Mouse (Mus musculus): Measurements from ENCODE around the gene Nde1. TPM values are rescaled to one million over a fixed set of nuclear protein-coding genes. Genes with fewer than 3 reads are reported as not detected.

The Nde1 gene
- polyA plus RNA-seq, 1 experiment = 35.4 TPM

- H3K36me3 ChIP-seq (ENCODE audit: control insufficient read depth, insufficient read depth, low read length) = no peaks in the 10 kb centered on the region
- peak overlapping the region; percentile 93 for H3K27ac ChIP-seq (ENCODE audit: insufficient read depth, low read length)
- WGBS = 1% methylated on average over 50 of the region's 58 CpGs
- no peaks in the 10 kb centered on the region; the same call in 1 of the 2 replicates for H3K4me1 ChIP-seq (ENCODE audit: control insufficient read depth, insufficient read depth, insufficient read length)
- H3K27me3 ChIP-seq (ENCODE audit: control insufficient read depth, insufficient read depth, low read length) = no peaks in the 10 kb centered on the region
- TF ChIP-seq POLR2A (IDR thresholded peaks at IDR 0.05; ENCODE audit: low read depth, low read length) (peak; percentile 93), CTCF (IDR thresholded peaks at IDR 0.05; ENCODE audit: extremely low read depth, insufficient read depth, insufficient read length, insufficient replicate concordance) (no peak)
- H3K4me3 ChIP-seq (ENCODE audit: extremely low read depth, insufficient read depth, insufficient read length) = peak overlapping the region; percentile 96
- peak; percentile 98 to 100 for DNase-seq (ENCODE audit: low read depth in 1 of 2, low spot score in 2 of 2)
Observed at GRCm38 (mm10) chr16:14158936-14159745, 3.9 kb upstream of the Nde1 start.

- Histone ChIP-seq H3K27ac (ENCODE audit: insufficient read depth, low read length) (peak overlapping the region; percentile 93), H3K27me3 (ENCODE audit: control insufficient read depth, insufficient read depth, low read length) (no peaks in the 10 kb centered on the region), H3K4me3 (ENCODE audit: extremely low read depth, insufficient read depth, insufficient read length) (peak overlapping the region; percentile 72), H3K4me1 (ENCODE audit: control insufficient read depth, insufficient read depth, insufficient read length) (no peaks in the 10 kb centered on the region; the same call in 1 of the 2 replicates), H3K36me3 (ENCODE audit: control insufficient read depth, insufficient read depth, low read length) (no peaks in the 10 kb centered on the region)
- TF ChIP-seq POLR2A (IDR thresholded peaks at IDR 0.05; ENCODE audit: low read depth, low read length) (no peak), CTCF (IDR thresholded peaks at IDR 0.05; ENCODE audit: extremely low read depth, insufficient read depth, insufficient read length, insufficient replicate concordance) (peak; percentile 23; the same call in 1 of the 2 replicates)
- peak; percentile 68 to 73 for DNase-seq (ENCODE audit: low read depth in 1 of 2, low spot score in 2 of 2)
- under 1% methylated on average over 10 of the region's 10 CpGs for WGBS
Observed at GRCm38 (mm10) chr16:14159746-14160131, 3.3 kb upstream of the Nde1 start.

GRCm38 (mm10) chr16:14160941-14161340 lies 2.1 kb upstream of the Nde1 start:
- TF ChIP-seq POLR2A (IDR thresholded peaks at IDR 0.05; ENCODE audit: low read depth, low read length) (no peak), CTCF (IDR thresholded peaks at IDR 0.05; ENCODE audit: extremely low read depth, insufficient read depth, insufficient read length, insufficient replicate concordance) (no peak)
- DNase-seq (ENCODE audit: low read depth in 1 of 2, low spot score in 2 of 2) = no peak
- H3K27me3 ChIP-seq (ENCODE audit: control insufficient read depth, insufficient read depth, low read length) = no peaks in the 10 kb centered on the region
- no peak overlapping the region for H3K4me3 ChIP-seq (ENCODE audit: extremely low read depth, insufficient read depth, insufficient read length)
- H3K27ac ChIP-seq (ENCODE audit: insufficient read depth, low read length) = no peak overlapping the region
- H3K36me3 ChIP-seq (ENCODE audit: control insufficient read depth, insufficient read depth, low read length) = no peaks in the 10 kb centered on the region
- WGBS = 87% methylated on average over 1 of the region's 1 CpGs
- H3K4me1 ChIP-seq (ENCODE audit: control insufficient read depth, insufficient read depth, insufficient read length) = no peaks in the 10 kb centered on the region; the same call in 1 of the 2 replicates

GRCm38 (mm10) chr16:14163731-14164130 lies 656 bp downstream of the Nde1 start:
- TF ChIP-seq POLR2A (IDR thresholded peaks at IDR 0.05; ENCODE audit: low read depth, low read length) (no peak), CTCF (IDR thresholded peaks at IDR 0.05; ENCODE audit: extremely low read depth, insufficient read depth, insufficient read length, insufficient replicate concordance) (no peak)
- H3K36me3 ChIP-seq (ENCODE audit: control insufficient read depth, insufficient read depth, low read length) = no peaks in the 10 kb centered on the region
- WGBS = 4% methylated on average over 10 of the region's 10 CpGs
- peak overlapping the region; percentile 96 for H3K4me3 ChIP-seq (ENCODE audit: extremely low read depth, insufficient read depth, insufficient read length)
- no peaks in the 10 kb centered on the region; the same call in 1 of the 2 replicates for H3K4me1 ChIP-seq (ENCODE audit: control insufficient read depth, insufficient read depth, insufficient read length)
- H3K27ac ChIP-seq (ENCODE audit: insufficient read depth, low read length) = peak overlapping the region; percentile 83; the same call in 1 of the 2 replicates
- H3K27me3 ChIP-seq (ENCODE audit: control insufficient read depth, insufficient read depth, low read length) = no peaks in the 10 kb centered on the region
- DNase-seq (ENCODE audit: low read depth in 1 of 2, low spot score in 2 of 2) = no peak

GRCm38 (mm10) chr16:14166490-14166889 lies 3.4 kb downstream of the Nde1 start:
- Histone ChIP-seq H3K36me3 (ENCODE audit: control insufficient read depth, insufficient read depth, low read length) (peaks cover 13% of the 10 kb centered on the region), H3K4me1 (ENCODE audit: control insufficient read depth, insufficient read depth, insufficient read length) (no peaks in the 10 kb centered on the region; the same call in 1 of the 2 replicates), H3K27ac (ENCODE audit: insufficient read depth, low read length) (no peak overlapping the region), H3K4me3 (ENCODE audit: extremely low read depth, insufficient read depth, insufficient read length) (no peak overlapping the region), H3K27me3 (ENCODE audit: control insufficient read depth, insufficient read depth, low read length) (no peaks in the 10 kb centered on the region)
- TF ChIP-seq CTCF (IDR thresholded peaks at IDR 0.05; ENCODE audit: extremely low read depth, insufficient read depth, insufficient read length, insufficient replicate concordance) = no peak
- no peak for TF ChIP-seq POLR2A (IDR thresholded peaks at IDR 0.05; ENCODE audit: low read depth, low read length)
- 83% methylated on average over 4 of the region's 4 CpGs for whole genome bisulfite sequencing
- no peak for DNase-seq (ENCODE audit: low read depth in 1 of 2, low spot score in 2 of 2)

GRCm38 (mm10) chr16:14169706-14170105 lies 6.6 kb downstream of the Nde1 start:
- Histone ChIP-seq H3K36me3 (ENCODE audit: control insufficient read depth, insufficient read depth, low read length) (peaks cover 23% of the 10 kb centered on the region), H3K4me1 (ENCODE audit: control insufficient read depth, insufficient read depth, insufficient read length) (no peaks in the 10 kb centered on the region), H3K27me3 (ENCODE audit: control insufficient read depth, insufficient read depth, low read length) (no peaks in the 10 kb centered on the region), H3K27ac (ENCODE audit: insufficient read depth, low read length) (no peak overlapping the region), H3K4me3 (ENCODE audit: extremely low read depth, insufficient read depth, insufficient read length) (no peak overlapping the region)
- no peak for TF ChIP-seq POLR2A (IDR thresholded peaks at IDR 0.05; ENCODE audit: low read depth, low read length)
- TF ChIP-seq CTCF (IDR thresholded peaks at IDR 0.05; ENCODE audit: extremely low read depth, insufficient read depth, insufficient read length, insufficient replicate concordance) = no peak
- WGBS = 100% methylated on average over 1 of the region's 1 CpGs
- no peak for DNase-seq (ENCODE audit: low read depth in 1 of 2, low spot score in 2 of 2)

- WGBS = 68% methylated on average over 3 of the region's 3 CpGs
- TF ChIP-seq CTCF (IDR thresholded peaks at IDR 0.05; ENCODE audit: extremely low read depth, insufficient read depth, insufficient read length, insufficient replicate concordance) = no peak
- no peak for TF ChIP-seq POLR2A (IDR thresholded peaks at IDR 0.05; ENCODE audit: low read depth, low read length)
- peaks cover 36% of the 10 kb centered on the region for H3K36me3 ChIP-seq (ENCODE audit: control insufficient read depth, insufficient read depth, low read length)
- H3K27ac ChIP-seq (ENCODE audit: insufficient read depth, low read length) = no peak overlapping the region
- DNase-seq (ENCODE audit: low read depth in 1 of 2, low spot score in 2 of 2) = no peak
- H3K4me3 ChIP-seq (ENCODE audit: extremely low read depth, insufficient read depth, insufficient read length) = no peak overlapping the region
- no peaks in the 10 kb centered on the region for H3K27me3 ChIP-seq (ENCODE audit: control insufficient read depth, insufficient read depth, low read length)
- H3K4me1 ChIP-seq (ENCODE audit: control insufficient read depth, insufficient read depth, insufficient read length) = no peaks in the 10 kb centered on the region
Observed at GRCm38 (mm10) chr16:14178041-14178440, 15.0 kb downstream of the Nde1 start.

All from spleen, adult 2 months (tissue).